Mouse (Mus musculus) MEL (cell line): ENCODE data around the gene Scarb1. TPM values are rescaled to one million over a fixed set of nuclear protein-coding genes. Genes with fewer than 3 reads are reported as not detected.
A peak's percentile ranks its signal among the peaks of the same experiment; 100 is the strongest.

Experiments used
- DNase-seq: peaks from one replicate; pipeline ENCODE4 v3.0.0; 2011; ENCODE audit warnings: low read depth, low spot score
- H3K27ac ChIP-seq: 2 replicates; pipeline ENCODE4 v1.5.1; 2012; ENCODE audit warnings: low read depth, mild to moderate bottlenecking, control low read depth, low read length, moderate library complexity; ENCODE audit not compliant: control insufficient read depth
- H3K27me3 ChIP-seq, 2 experiments: fragments of 150-350 bp in 1 of 2; sonication (generic) in 1 of 2; 2 replicates each; pipeline ENCODE4 v1.6.1; 2012; ENCODE audit warnings: low read length in 2 of 2, mild to moderate bottlenecking in 2 of 2, improper control_type of control experiment in 1 of 2, moderate library complexity in 1 of 2; ENCODE audit not compliant: insufficient read depth in 2 of 2, control insufficient read depth in 1 of 2
- H3K36me3 ChIP-seq, 2 experiments: 2 replicates each; pipeline ENCODE4 v1.6.1; 2012 to 2014; ENCODE audit warnings: low read length in 2 of 2, improper control_type of control experiment in 1 of 2, inconsistent platforms in 1 of 2, mild to moderate bottlenecking in 1 of 2; ENCODE audit not compliant: insufficient read depth in 2 of 2, control insufficient read depth in 1 of 2
- H3K4me1 ChIP-seq, 2 experiments: fragments of 150-350 bp in 1 of 2; sonication (generic) in 1 of 2; 2 replicates each; pipeline ENCODE4 v1.6.1; 2012; ENCODE audit warnings: low read length in 2 of 2, improper control_type of control experiment in 1 of 2, mild to moderate bottlenecking in 1 of 2; ENCODE audit not compliant: insufficient read depth in 2 of 2, control insufficient read depth in 1 of 2
- H3K4me3 ChIP-seq, 2 experiments: fragments of 150-350 bp in 1 of 2; sonication (generic) in 1 of 2; 2 replicates each; pipeline ENCODE4 v1.5.1; 2012; ENCODE audit warnings: low read depth in 2 of 2, low read length in 2 of 2, mild to moderate bottlenecking in 2 of 2, moderate library complexity in 2 of 2, control low read depth in 1 of 2, improper control_type of control experiment in 1 of 2; ENCODE audit not compliant: control insufficient read depth in 1 of 2, insufficient read depth in 1 of 2
- H3K79me2 ChIP-seq: 2 replicates; pipeline ENCODE4 v1.6.1; 2012; ENCODE audit warnings: mild to moderate bottlenecking, low read length, moderate library complexity; ENCODE audit not compliant: control insufficient read depth, poor library complexity, insufficient read depth
- H3K9ac ChIP-seq: 2 replicates; pipeline ENCODE4 v1.6.1; 2012; ENCODE audit warnings: low read depth, mild to moderate bottlenecking, control low read depth, low read length, moderate library complexity; ENCODE audit not compliant: control insufficient read depth, poor library complexity, severe bottlenecking
- H3K9me3 ChIP-seq: fragments of 150-350 bp; sonication (generic); replicated peaks from 2 replicates; pipeline ENCODE4 v1.6.1; 2012; ENCODE audit warnings: mild to moderate bottlenecking, low read length, improper control_type of control experiment, moderate library complexity; ENCODE audit not compliant: insufficient read depth
- CTCF ChIP-seq, 3 experiments: IDR thresholded peaks in 2 of 3; conservative IDR thresholded peaks in 1 of 3; 2 replicates each; pipeline ENCODE4 v1.5.1; 2011 to 2012; ENCODE audit warnings: low read length in 3 of 3, low read depth in 2 of 3, mild to moderate bottlenecking in 2 of 3, improper control_type of control experiment in 1 of 3, inconsistent platforms in 1 of 3, mixed read lengths in 1 of 3, moderate library complexity in 1 of 3; ENCODE audit not compliant: control insufficient read depth in 1 of 3, insufficient read depth in 1 of 3, poor library complexity in 1 of 3, severe bottlenecking in 1 of 3
- E2F4 ChIP-seq: IDR thresholded peaks from 2 replicates; pipeline ENCODE4 v1.6.1; 2011; ENCODE audit warnings: low read depth, low read length, improper control_type of control experiment, borderline replicate concordance
- ELF1 ChIP-seq: IDR thresholded peaks from 2 replicates; pipeline ENCODE4 v1.6.1; 2014; ENCODE audit warnings: low read depth, mild to moderate bottlenecking, inconsistent platforms, low read length, improper control_type of control experiment, moderate library complexity
- EP300 ChIP-seq, 2 experiments: IDR thresholded peaks; 2 replicates each; pipeline ENCODE4 v1.6.1; 2011; ENCODE audit warnings: improper control_type of control experiment in 2 of 2, low read length in 2 of 2, low read depth in 1 of 2, mild to moderate bottlenecking in 1 of 2
- HCFC1 ChIP-seq: IDR thresholded peaks from 2 replicates; pipeline ENCODE4 v1.6.1; 2012; ENCODE audit warnings: low read depth, mild to moderate bottlenecking, inconsistent platforms, low read length, improper control_type of control experiment, moderate library complexity
- JUND ChIP-seq: IDR thresholded peaks from 2 replicates; pipeline ENCODE4 v1.6.1; 2011; ENCODE audit warnings: low read depth, mild to moderate bottlenecking, improper control_type of control experiment, low read length
- MAX ChIP-seq: IDR thresholded peaks from 2 replicates; pipeline ENCODE4 v1.6.1; 2011; ENCODE audit warnings: low read length, improper control_type of control experiment
- MAZ ChIP-seq: IDR thresholded peaks from 2 replicates; pipeline ENCODE4 v1.6.1; 2012; ENCODE audit warnings: low read depth, mild to moderate bottlenecking, inconsistent platforms, low read length, improper control_type of control experiment
- MEF2A ChIP-seq: IDR thresholded peaks from 2 replicates; pipeline ENCODE4 v1.6.1; 2014; ENCODE audit warnings: low read depth, mild to moderate bottlenecking, inconsistent platforms, low read length, improper control_type of control experiment; ENCODE audit not compliant: poor library complexity, insufficient replicate concordance, severe bottlenecking; ENCODE audit errors: extremely low read depth
- MXI1 ChIP-seq: IDR thresholded peaks from 2 replicates; pipeline ENCODE4 v1.6.1; 2011; ENCODE audit warnings: mild to moderate bottlenecking, low read depth, low read length, improper control_type of control experiment
- MYB ChIP-seq: IDR thresholded peaks from 2 replicates; pipeline ENCODE4 v1.6.1; 2011; ENCODE audit warnings: mild to moderate bottlenecking, low read depth, low read length, improper control_type of control experiment
- MYC ChIP-seq: IDR thresholded peaks from 2 replicates; pipeline ENCODE4 v1.6.1; 2011; ENCODE audit warnings: low read depth, mild to moderate bottlenecking, low read length, improper control_type of control experiment, moderate library complexity
- NELFE ChIP-seq: IDR thresholded peaks from 2 replicates; pipeline ENCODE4 v1.6.1; 2011; ENCODE audit warnings: low read depth, low read length, improper control_type of control experiment
- NRF1 ChIP-seq: IDR thresholded peaks from 2 replicates; pipeline ENCODE4 v1.6.1; 2014; ENCODE audit warnings: low read depth, mild to moderate bottlenecking, inconsistent platforms, low read length, improper control_type of control experiment, moderate library complexity; ENCODE audit not compliant: poor library complexity, insufficient read depth, severe bottlenecking
- RCOR1 ChIP-seq: IDR thresholded peaks from 2 replicates; pipeline ENCODE4 v1.6.1; 2012; ENCODE audit warnings: low read depth, mild to moderate bottlenecking, inconsistent platforms, low read length, improper control_type of control experiment
- SMC3 ChIP-seq: IDR thresholded peaks from 2 replicates; pipeline ENCODE4 v1.6.1; 2011; ENCODE audit warnings: low read depth, low read length, improper control_type of control experiment
- TAL1 ChIP-seq: IDR thresholded peaks from 2 replicates; pipeline ENCODE4 v1.6.1; 2012; ENCODE audit warnings: mild to moderate bottlenecking, inconsistent platforms, low read length, moderate library complexity, mixed read lengths
- TCF12 ChIP-seq: IDR thresholded peaks from 2 replicates; pipeline ENCODE4 v1.6.1; 2014; ENCODE audit warnings: low read depth, mild to moderate bottlenecking, inconsistent platforms, low read length, improper control_type of control experiment, moderate library complexity
- UBTF ChIP-seq: IDR thresholded peaks from 2 replicates; pipeline ENCODE4 v1.6.1; 2012; ENCODE audit warnings: low read depth, mild to moderate bottlenecking, inconsistent platforms, low read length, improper control_type of control experiment, moderate library complexity, borderline replicate concordance; ENCODE audit not compliant: insufficient read depth
- USF2 ChIP-seq, 2 experiments: IDR thresholded peaks; 2 replicates each; pipeline ENCODE4 v1.6.1; 2011 to 2012; ENCODE audit warnings: improper control_type of control experiment in 2 of 2, low read length in 2 of 2, borderline replicate concordance in 1 of 2, inconsistent platforms in 1 of 2, low read depth in 1 of 2, mild to moderate bottlenecking in 1 of 2; ENCODE audit not compliant: insufficient read depth in 1 of 2
- ZC3H11A ChIP-seq: IDR thresholded peaks from 2 replicates; pipeline ENCODE4 v1.6.1; 2012; ENCODE audit warnings: low read depth, mild to moderate bottlenecking, inconsistent platforms, low read length, improper control_type of control experiment
- ZKSCAN1 ChIP-seq: IDR thresholded peaks from 2 replicates; pipeline ENCODE4 v1.6.1; 2012; ENCODE audit warnings: low read depth, mild to moderate bottlenecking, inconsistent platforms, low read length, improper control_type of control experiment, moderate library complexity
- ZNF384 ChIP-seq: IDR thresholded peaks from 2 replicates; pipeline ENCODE4 v1.6.1; 2012; ENCODE audit warnings: low read depth, mild to moderate bottlenecking, inconsistent platforms, low read length, improper control_type of control experiment
- polyA plus RNA-seq, 2 experiments: library from polyadenylated mRNA; stranded (reverse) in 1 of 2; unstranded in 1 of 2; fragments of >175 nt in 1 of 2; fragments of >200 nt in 1 of 2; gene quantifications; 2 replicates each; pipeline versions ENCODE4 v1.2.1 to v1.2.4; 2012; ENCODE audit warnings: low replicate concordance in 2 of 2, low read depth in 1 of 2; ENCODE audit not compliant: insufficient read length in 2 of 2, insufficient read depth in 1 of 2, missing spikeins in 1 of 2
- total RNA-seq: library from RNA; depleted of rRNA; stranded (reverse); fragments of 300-350 nt; gene quantifications from 2 replicates; pipeline ENCODE4 v1.2.3, GENCODE M21; 2012

Scarb1 gene
- total and polyA plus RNA-seq, 3 experiments = 53.1 to 98.3 TPM; not detected in 1

DNA sequence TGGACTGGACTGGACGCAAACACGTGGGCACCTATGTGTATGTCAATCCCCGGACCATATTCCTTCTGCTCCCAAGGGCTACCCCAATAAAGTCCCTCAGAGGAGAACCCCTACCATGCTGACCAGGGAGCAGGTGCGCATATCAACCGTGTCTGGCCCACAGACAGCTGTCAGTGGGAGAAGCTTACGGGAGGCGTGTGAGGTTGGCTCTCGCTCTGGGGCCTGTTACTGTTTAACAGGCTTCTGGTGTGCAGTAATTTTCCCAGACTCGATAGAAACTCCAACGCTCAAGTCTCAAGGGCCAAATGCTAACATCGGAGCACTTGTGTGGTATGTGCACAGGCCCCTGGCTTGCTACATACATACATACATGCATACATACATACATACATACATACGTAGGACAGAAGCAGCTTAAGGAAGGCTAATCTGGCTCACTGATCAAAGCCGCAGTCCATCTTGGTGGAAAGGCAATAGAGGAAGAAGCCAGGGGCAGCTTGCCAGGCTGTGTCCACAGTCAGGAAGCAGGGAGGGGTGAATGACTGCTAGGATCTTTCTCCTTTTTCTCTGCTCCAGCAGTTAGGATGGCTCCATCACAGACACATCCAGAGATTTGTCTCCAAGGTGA lies 27.8 kb downstream of the Scarb1 start:
- TF ChIP-seq USF2 (IDR thresholded peaks at IDR 0.05; ENCODE audit: borderline replicate concordance in 1 of 2, insufficient read depth in 1 of 2, low read depth in 1 of 2, low read length in 2 of 2) = no peak
- TF ChIP-seq ZC3H11A = no peak
- no peak for TF ChIP-seq TCF12
- TF ChIP-seq NRF1 = no peak
- no peak for TF ChIP-seq SMC3
- TF ChIP-seq UBTF = no peak
- no peak for TF ChIP-seq NELFE
- TF ChIP-seq E2F4 = no peak
- TF ChIP-seq MYC = no peak
- no peak for TF ChIP-seq MAZ
- no peak for TF ChIP-seq ZNF384
- no peak for TF ChIP-seq ZKSCAN1
- no peak for TF ChIP-seq JUND
- TF ChIP-seq HCFC1 = no peak
- TF ChIP-seq TAL1 = no peak
- no peak for TF ChIP-seq RCOR1
- no peak for TF ChIP-seq EP300 (IDR thresholded peaks at IDR 0.05; ENCODE audit: low read depth in 1 of 2, low read length in 2 of 2)
- no peak for TF ChIP-seq MXI1
- Histone ChIP-seq H3K4me3 (no peak overlapping the region), H3K27ac (no peak overlapping the region), H3K9ac (no peak overlapping the region), H3K4me1 (peaks cover 8% of the 10 kb centered on the region in 2 experiments; a peak in 3 of 4 replicates), H3K79me2 (peaks cover 3% of the 10 kb centered on the region), H3K9me3 (no peaks in the 10 kb centered on the region), H3K27me3 (no peaks in the 10 kb centered on the region), H3K36me3 (peaks cover 0 to 4% of the 10 kb centered on the region in 2 experiments; a peak in 3 of 4 replicates)
- DNase-seq = peak; percentile 23

- TF ChIP-seq MAX = no peak
- no peak for TF ChIP-seq ZNF384
- TF ChIP-seq CTCF (IDR thresholded peaks at IDR 0.05 in 2 of 3, conservative IDR thresholded peaks at IDR 0.05 in 1 of 3; ENCODE audit: control insufficient read depth in 1 of 3, insufficient read depth in 1 of 3, low read depth in 2 of 3, low read length in 3 of 3, poor library complexity in 1 of 3, severe bottlenecking in 1 of 3) = no peak
- TF ChIP-seq MYB = no peak
- TF ChIP-seq EP300 (IDR thresholded peaks at IDR 0.05; ENCODE audit: low read depth in 1 of 2, low read length in 2 of 2) = no peak
- no peak for TF ChIP-seq MEF2A
- TF ChIP-seq MYC = no peak
- no peak for TF ChIP-seq ELF1
- Histone ChIP-seq H3K79me2 (peaks cover 3% of the 10 kb centered on the region; the same call in 1 of the 2 replicates), H3K27ac (no peak overlapping the region), H3K27me3 (no peaks in the 10 kb centered on the region), H3K9me3 (no peaks in the 10 kb centered on the region), H3K4me1 (peaks cover 8% of the 10 kb centered on the region in 2 experiments; a peak in 3 of 4 replicates), H3K4me3 (no peak overlapping the region), H3K9ac (no peak overlapping the region), H3K36me3 (peaks cover 0 to 4% of the 10 kb centered on the region in 2 experiments; a peak in 3 of 4 replicates)
- DNase-seq = no peak
Measured at GRCm38 (mm10) chr5:125310986-125311385, 29.9 kb downstream of the Scarb1 start.
